Mouse (Mus musculus): ENCODE measurements around the gene Axl. TPM values are rescaled to one million over a fixed set of nuclear protein-coding genes. Genes with fewer than 3 reads are reported as not detected.
A peak's percentile ranks its signal among the peaks of the same experiment; 100 is the strongest.
"Not testable (repeated sequence)": the region's sequence is repeated elsewhere in the genome, so short reads cannot be mapped to it uniquely, and the experiment has no call there.

The Axl gene
- polyA plus RNA-seq, 1 experiment: 75.0 TPM

GRCm38 (mm10) chr7:25799369-25799768 is 10.9 kb upstream of the Axl start:
- Histone ChIP-seq H3K4me1 (replicated peaks; ENCODE audit: control insufficient read depth, insufficient read depth, low read length) (no peaks in the 10 kb centered on the region), H3K36me3 (ENCODE audit: control insufficient read depth, insufficient read depth, low read length) (no peaks in the 10 kb centered on the region), H3K4me3 (ENCODE audit: control insufficient read depth, insufficient read depth, low read length) (no peak overlapping the region), H3K27ac (ENCODE audit: control insufficient read depth, insufficient read depth, low read length) (no peak overlapping the region), H3K27me3 (ENCODE audit: control insufficient read depth, insufficient read depth, low read length) (no peaks in the 10 kb centered on the region)
- DNase-seq: no peak
- WGBS: 100% methylated on average over 1 of the region's 1 CpGs
- TF ChIP-seq POLR2A (IDR thresholded peaks at IDR 0.05; ENCODE audit: control insufficient read depth, extremely low read depth, insufficient read depth, low read length, poor library complexity): no peak
- no peak for TF ChIP-seq CTCF (IDR thresholded peaks at IDR 0.05; ENCODE audit: borderline replicate concordance, control insufficient read depth, extremely low read depth, insufficient read depth, low read length, poor library complexity)

- H3K4me1 ChIP-seq (replicated peaks; ENCODE audit: control insufficient read depth, insufficient read depth, low read length): no peaks in the 10 kb centered on the region
- H3K4me3 ChIP-seq (ENCODE audit: control insufficient read depth, insufficient read depth, low read length): no peak overlapping the region
- no peak for TF ChIP-seq CTCF (IDR thresholded peaks at IDR 0.05; ENCODE audit: borderline replicate concordance, control insufficient read depth, extremely low read depth, insufficient read depth, low read length, poor library complexity)
- WGBS: 91% methylated on average over 2 of the region's 2 CpGs
- no peaks in the 10 kb centered on the region for H3K27me3 ChIP-seq (ENCODE audit: control insufficient read depth, insufficient read depth, low read length)
- no peak for DNase-seq
- H3K27ac ChIP-seq (ENCODE audit: control insufficient read depth, insufficient read depth, low read length): no peak overlapping the region
- no peaks in the 10 kb centered on the region for H3K36me3 ChIP-seq (ENCODE audit: control insufficient read depth, insufficient read depth, low read length)
These were observed 10.0 kb upstream of the Axl start for GRCm38 (mm10) chr7:25798540-25798939.

- no peak for DNase-seq
- 86% methylated on average over 8 of the region's 8 CpGs for WGBS
- Histone ChIP-seq H3K27ac (ENCODE audit: control insufficient read depth, insufficient read depth, low read length) (no peak overlapping the region), H3K4me3 (ENCODE audit: control insufficient read depth, insufficient read depth, low read length) (no peak overlapping the region), H3K4me1 (replicated peaks; ENCODE audit: control insufficient read depth, insufficient read depth, low read length) (no peaks in the 10 kb centered on the region), H3K27me3 (ENCODE audit: control insufficient read depth, insufficient read depth, low read length) (no peaks in the 10 kb centered on the region), H3K36me3 (ENCODE audit: control insufficient read depth, insufficient read depth, low read length) (no peaks in the 10 kb centered on the region)
- TF ChIP-seq POLR2A (IDR thresholded peaks at IDR 0.05; ENCODE audit: control insufficient read depth, extremely low read depth, insufficient read depth, low read length, poor library complexity) (no peak), CTCF (IDR thresholded peaks at IDR 0.05; ENCODE audit: borderline replicate concordance, control insufficient read depth, extremely low read depth, insufficient read depth, low read length, poor library complexity) (no peak)
These were observed 6.3 kb upstream of the Axl start for GRCm38 (mm10) chr7:25794775-25795174.

- no peak overlapping the region for H3K4me3 ChIP-seq (ENCODE audit: control insufficient read depth, insufficient read depth, low read length)
- WGBS: 79% methylated on average over 3 of the region's 3 CpGs
- peak; percentile 52 for DNase-seq
- TF ChIP-seq POLR2A (IDR thresholded peaks at IDR 0.05; ENCODE audit: control insufficient read depth, extremely low read depth, insufficient read depth, low read length, poor library complexity) (no peak), CTCF (IDR thresholded peaks at IDR 0.05; ENCODE audit: borderline replicate concordance, control insufficient read depth, extremely low read depth, insufficient read depth, low read length, poor library complexity) (no peak)
- H3K36me3 ChIP-seq (ENCODE audit: control insufficient read depth, insufficient read depth, low read length): no peaks in the 10 kb centered on the region
- no peaks in the 10 kb centered on the region for H3K27me3 ChIP-seq (ENCODE audit: control insufficient read depth, insufficient read depth, low read length)
- H3K27ac ChIP-seq (ENCODE audit: control insufficient read depth, insufficient read depth, low read length): no peak overlapping the region
- H3K4me1 ChIP-seq (replicated peaks; ENCODE audit: control insufficient read depth, insufficient read depth, low read length): no peaks in the 10 kb centered on the region
These were observed 5.2 kb upstream of the Axl start for GRCm38 (mm10) chr7:25793679-25794078.

- not testable (repeated sequence) for H3K27me3 ChIP-seq (ENCODE audit: control insufficient read depth, insufficient read depth, low read length); H3K36me3 ChIP-seq (ENCODE audit: control insufficient read depth, insufficient read depth, low read length); DNase-seq; H3K27ac ChIP-seq (ENCODE audit: control insufficient read depth, insufficient read depth, low read length); H3K4me3 ChIP-seq (ENCODE audit: control insufficient read depth, insufficient read depth, low read length); H3K4me1 ChIP-seq (replicated peaks; ENCODE audit: control insufficient read depth, insufficient read depth, low read length)
- WGBS: 92% methylated on average over 9 of the region's 9 CpGs
These were observed 4.5 kb upstream of the Axl start for GRCm38 (mm10) chr7:25792966-25793365.

GRCm38 (mm10) chr7:25790615-25791014 is 2.1 kb upstream of the Axl start:
- no peak for TF ChIP-seq CTCF (IDR thresholded peaks at IDR 0.05; ENCODE audit: borderline replicate concordance, control insufficient read depth, extremely low read depth, insufficient read depth, low read length, poor library complexity)
- no peak for TF ChIP-seq POLR2A (IDR thresholded peaks at IDR 0.05; ENCODE audit: control insufficient read depth, extremely low read depth, insufficient read depth, low read length, poor library complexity)
- Histone ChIP-seq H3K4me1 (replicated peaks; ENCODE audit: control insufficient read depth, insufficient read depth, low read length) (no peaks in the 10 kb centered on the region), H3K27ac (ENCODE audit: control insufficient read depth, insufficient read depth, low read length) (no peak overlapping the region), H3K36me3 (ENCODE audit: control insufficient read depth, insufficient read depth, low read length) (no peaks in the 10 kb centered on the region), H3K27me3 (ENCODE audit: control insufficient read depth, insufficient read depth, low read length) (no peaks in the 10 kb centered on the region), H3K4me3 (ENCODE audit: control insufficient read depth, insufficient read depth, low read length) (no peak overlapping the region)
- 69% methylated on average over 8 of the region's 8 CpGs for WGBS
- DNase-seq: no peak

- no peaks in the 10 kb centered on the region for H3K36me3 ChIP-seq (ENCODE audit: control insufficient read depth, insufficient read depth, low read length)
- 86% methylated on average over 3 of the region's 3 CpGs for WGBS
- TF ChIP-seq POLR2A (IDR thresholded peaks at IDR 0.05; ENCODE audit: control insufficient read depth, extremely low read depth, insufficient read depth, low read length, poor library complexity) (no peak), CTCF (IDR thresholded peaks at IDR 0.05; ENCODE audit: borderline replicate concordance, control insufficient read depth, extremely low read depth, insufficient read depth, low read length, poor library complexity) (no peak)
- no peak overlapping the region for H3K4me3 ChIP-seq (ENCODE audit: control insufficient read depth, insufficient read depth, low read length)
- no peaks in the 10 kb centered on the region for H3K4me1 ChIP-seq (replicated peaks; ENCODE audit: control insufficient read depth, insufficient read depth, low read length)
- H3K27ac ChIP-seq (ENCODE audit: control insufficient read depth, insufficient read depth, low read length): no peak overlapping the region
- no peaks in the 10 kb centered on the region for H3K27me3 ChIP-seq (ENCODE audit: control insufficient read depth, insufficient read depth, low read length)
- DNase-seq: no peak
These were observed 580 bp upstream of the Axl start for GRCm38 (mm10) chr7:25789129-25789440.
